Mouse (Mus musculus): ENCODE measurements around the gene Slc39a1. TPM values are rescaled to one million over a fixed set of nuclear protein-coding genes. Genes with fewer than 3 reads are reported as not detected.
A peak's percentile ranks its signal among the peaks of the same experiment; 100 is the strongest.
"Not testable (repeated sequence)": the region's sequence is repeated elsewhere in the genome, so short reads cannot be mapped to it uniquely, and the experiment has no call there.

Gene Slc39a1
- total RNA-seq, 1 experiment from 2014 or later: 136 TPM

- no peak for DNase-seq
Measured at GRCm38 (mm10) chr3:90265932-90266741, 18.2 kb downstream of the Slc39a1 start.

GRCm38 (mm10) chr3:90266901-90267775 is 19.2 kb downstream of the Slc39a1 start:
- no peak for DNase-seq

- DNase-seq: no peak
Measured at GRCm38 (mm10) chr3:90268190-90268589, 20.2 kb downstream of the Slc39a1 start.

DNA sequence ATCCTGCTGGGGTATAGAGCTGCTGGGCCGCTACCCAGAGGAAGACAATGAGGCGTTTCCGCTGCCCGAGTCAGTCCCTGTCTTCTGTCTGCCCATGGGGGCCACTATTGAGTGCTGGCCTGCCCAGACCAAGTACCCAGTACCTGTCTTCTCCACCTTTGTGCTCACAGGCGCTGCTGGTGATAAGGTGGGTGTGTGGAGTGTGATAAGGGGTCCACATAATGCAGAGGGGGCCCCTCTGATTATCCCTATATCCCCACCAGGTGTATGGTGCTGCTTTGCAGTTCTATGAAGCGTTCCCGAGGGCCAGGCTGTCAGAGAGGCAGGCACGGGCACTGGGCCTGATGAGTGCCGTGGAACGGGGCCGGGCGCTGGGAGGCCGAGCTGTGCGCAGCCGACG is 21.0 kb downstream of the Slc39a1 start:
- DNase-seq: no peak

DNA sequence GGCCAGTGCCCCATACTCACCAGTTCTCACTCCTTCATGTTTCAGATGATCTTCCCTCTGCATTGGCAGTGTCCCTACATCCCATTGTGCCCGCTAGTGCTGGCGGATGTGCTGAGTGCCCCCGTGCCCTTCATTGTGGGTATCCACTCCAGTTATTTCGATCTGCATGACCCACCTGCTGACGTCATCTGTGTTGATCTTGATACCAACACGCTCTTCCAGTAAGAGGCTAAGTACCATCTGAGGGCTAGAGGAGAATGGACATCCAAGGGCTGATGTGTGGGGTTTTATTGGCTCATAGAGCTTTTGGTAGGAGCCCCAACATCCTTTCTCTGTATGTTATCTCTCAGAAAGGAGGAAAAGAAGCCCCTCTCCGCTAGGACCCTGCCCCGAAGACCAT is 22.8 kb downstream of the Slc39a1 start:
- no peak for DNase-seq

- no peak for DNase-seq
Measured at GRCm38 (mm10) chr3:90272170-90272569, 24.2 kb downstream of the Slc39a1 start.

GRCm38 (mm10) chr3:90273855-90274254 is 25.9 kb downstream of the Slc39a1 start:
- no peak for DNase-seq

- no peak for DNase-seq
Measured at GRCm38 (mm10) chr3:90275286-90275685, 27.3 kb downstream of the Slc39a1 start.

GRCm38 (mm10) chr3:90276858-90277257 is 28.9 kb downstream of the Slc39a1 start:
- no peak for DNase-seq

DNA sequence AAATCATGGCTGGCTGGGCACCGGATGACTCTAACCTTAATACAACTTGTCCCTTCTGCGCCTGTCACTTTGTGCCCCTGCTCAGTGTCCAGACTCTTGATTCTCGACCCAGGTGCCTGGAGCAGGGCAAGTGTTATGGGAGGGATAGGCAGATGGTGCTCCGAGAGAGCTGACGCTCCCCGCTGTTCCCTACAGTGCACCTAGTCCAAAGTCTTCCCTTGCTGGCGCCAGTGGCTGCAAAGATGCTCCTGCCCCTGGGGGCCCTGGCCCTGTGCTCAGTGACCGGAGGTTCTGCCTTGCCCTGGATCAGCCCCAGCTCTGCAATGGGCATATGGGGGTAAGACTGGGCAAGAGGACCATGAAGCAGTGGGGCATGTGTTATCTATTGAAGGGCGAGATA is 29.8 kb downstream of the Slc39a1 start:
- DNase-seq: no peak

- no peak for DNase-seq
Measured at GRCm38 (mm10) chr3:90278211-90278610, 30.2 kb downstream of the Slc39a1 start.

DNA sequence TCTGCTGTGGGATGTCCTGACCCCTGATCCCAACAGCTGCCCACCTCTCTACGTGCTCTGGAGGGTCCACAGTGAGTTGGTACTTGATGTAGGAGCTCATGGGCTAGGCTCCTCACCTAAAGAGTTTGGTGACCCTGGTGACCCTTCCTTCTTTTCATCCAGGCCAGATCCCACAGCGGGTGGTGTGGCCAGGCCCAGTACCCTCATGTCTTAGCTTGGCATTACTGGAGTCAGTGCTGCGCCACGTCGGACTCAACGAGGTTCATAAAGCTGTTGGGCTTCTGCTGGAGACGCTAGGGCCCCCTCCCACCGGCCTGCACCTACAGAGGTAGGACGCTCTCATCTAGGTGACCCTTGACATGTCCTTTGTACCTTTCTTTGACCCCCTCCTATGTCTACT is 31.2 kb downstream of the Slc39a1 start:
- no peak for DNase-seq

DNA sequence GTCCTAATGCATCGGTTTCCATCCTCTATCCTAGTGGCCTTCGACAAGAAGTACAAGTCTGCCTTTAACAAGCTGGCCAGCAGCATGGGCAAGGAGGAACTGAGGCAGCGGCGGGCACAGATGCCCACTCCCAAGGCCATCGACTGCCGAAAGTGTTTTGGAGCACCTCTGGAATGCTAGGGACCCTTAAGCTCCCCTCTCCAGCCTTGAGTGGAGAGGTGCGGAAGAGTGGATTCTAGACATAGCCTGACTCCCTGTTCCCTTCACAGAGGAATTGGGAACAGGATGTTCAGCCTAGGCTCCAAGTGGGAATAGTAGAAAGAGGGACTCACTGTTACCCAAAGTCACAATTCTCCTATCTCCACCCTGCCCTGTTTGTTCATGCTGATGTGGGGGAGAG is 31.8 kb downstream of the Slc39a1 start:
- DNase-seq: no peak

DNA sequence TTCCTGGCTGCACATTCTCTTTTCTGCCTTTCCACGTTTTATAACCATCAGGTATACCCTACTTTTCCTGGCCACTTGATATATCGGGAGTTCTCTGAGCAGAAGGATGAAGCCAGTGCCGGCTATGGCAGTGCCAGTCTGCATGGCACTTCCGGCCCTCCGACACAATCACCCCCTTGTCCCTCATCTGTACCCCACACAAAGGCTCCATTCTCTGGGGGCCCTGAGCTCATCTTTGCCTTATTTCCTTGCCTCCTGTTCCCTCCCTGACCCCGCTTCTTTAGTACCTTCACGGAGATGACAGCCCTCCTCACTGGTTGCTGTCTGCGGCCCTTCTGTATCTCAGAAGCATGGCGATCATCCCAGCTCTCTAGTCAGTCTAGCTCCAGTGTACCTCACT is 32.7 kb downstream of the Slc39a1 start:
- no peak for DNase-seq

DNA sequence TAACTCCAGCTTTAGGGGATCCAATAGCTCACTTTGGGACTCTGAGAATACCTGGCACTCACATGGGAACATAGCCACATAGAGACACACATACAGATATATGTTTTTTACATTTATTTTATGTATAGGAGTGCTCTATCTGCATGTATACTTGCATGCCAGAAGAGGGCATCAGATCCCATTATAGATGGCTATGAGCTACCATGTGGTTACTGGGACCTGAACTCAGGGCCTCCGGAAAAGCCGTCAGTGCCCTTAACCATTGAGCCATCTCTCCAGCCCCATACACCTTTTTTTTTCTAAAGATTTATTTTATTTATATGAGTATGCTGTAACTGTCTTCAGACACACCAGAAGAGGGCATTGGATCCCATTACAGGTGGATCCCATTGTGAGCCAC is 36.2 kb downstream of the Slc39a1 start:
- no peak for DNase-seq

- not testable (repeated sequence) for DNase-seq
Measured at GRCm38 (mm10) chr3:90289403-90289802, 41.4 kb downstream of the Slc39a1 start.

DNA sequence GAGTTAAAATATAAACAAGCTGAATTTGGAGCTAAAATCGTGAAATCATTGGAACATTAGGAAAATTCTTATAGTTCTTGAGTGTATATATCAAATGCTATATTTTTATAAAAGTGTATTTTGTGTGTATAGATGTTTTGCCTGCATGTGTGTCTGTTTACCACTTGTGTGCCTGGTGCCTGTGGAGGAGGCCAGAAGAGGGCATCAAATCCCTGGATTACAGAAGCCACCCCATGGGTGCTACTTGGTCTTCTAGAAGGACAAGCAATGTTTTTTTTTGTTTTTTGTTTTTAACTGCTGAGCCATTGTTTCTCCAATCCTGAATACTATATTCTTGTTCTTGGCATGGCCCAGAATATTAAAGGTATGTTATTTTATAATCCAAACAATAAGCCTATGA is 42.6 kb downstream of the Slc39a1 start:
- no peak for DNase-seq

DNA sequence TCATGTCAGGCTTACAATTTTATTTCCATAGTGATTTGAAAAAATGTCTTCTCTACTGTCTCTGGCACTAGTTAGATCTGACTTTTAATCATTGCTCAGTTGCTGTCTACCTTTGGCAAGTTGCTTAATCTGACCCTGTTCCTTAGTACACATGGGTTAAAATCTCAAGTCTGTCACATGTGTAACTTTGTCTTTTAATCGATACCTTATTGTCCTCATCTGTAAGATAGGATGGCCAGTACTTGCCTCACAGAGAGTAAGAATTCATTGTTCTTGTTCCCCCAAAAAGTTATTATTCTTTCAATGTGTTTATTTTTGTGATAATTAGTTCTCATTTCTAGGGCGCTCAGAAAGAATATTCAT is 44.0 kb downstream of the Slc39a1 start:
- DNase-seq: no peak

DNA sequence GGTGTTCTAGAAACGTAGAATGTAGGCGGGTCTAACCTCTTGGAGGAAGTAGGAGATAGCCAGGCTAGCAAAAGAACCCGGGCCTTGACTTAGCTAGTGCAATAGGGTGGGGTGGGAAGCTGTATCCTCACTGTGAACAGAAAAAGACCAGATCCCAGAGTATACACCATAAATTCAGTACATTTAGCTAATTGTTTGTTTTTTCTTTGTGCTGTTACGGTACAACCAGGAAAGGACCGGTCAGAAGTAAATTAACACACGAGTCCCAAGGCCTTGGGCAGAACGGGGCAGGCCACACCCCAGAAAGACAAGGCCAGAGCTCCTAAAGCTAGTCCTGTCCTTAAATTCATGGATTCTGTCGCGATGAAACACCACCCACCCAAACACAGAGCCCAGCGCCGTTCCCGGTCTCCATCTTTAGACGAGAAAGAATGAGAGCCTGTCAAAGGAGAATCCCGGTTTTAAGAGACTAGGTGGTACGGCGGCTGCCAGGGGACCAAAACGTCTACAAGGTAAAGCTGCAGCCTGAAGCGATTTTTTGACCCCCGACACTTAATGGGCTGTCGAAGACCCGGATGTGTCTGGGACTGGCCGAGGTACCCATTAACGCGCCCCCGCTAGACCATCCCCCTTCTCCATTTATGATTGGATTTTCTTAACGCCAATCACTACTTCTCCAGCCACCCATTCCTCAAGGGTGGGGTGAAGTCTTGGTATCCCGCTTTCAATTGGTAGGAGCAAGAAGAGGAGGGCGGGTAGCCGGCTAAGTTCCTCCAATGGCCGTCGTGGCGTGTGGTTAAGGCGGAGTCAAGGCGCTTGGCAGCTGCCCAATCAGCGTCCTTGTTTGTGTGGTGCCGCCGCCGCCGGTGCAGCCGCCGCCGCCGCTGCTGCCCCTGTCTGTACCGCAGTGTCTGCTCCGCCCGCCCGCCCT is 44.6 kb downstream of the Slc39a1 start, which contains the start of gene Gatad2b:
Gene Gatad2b, plus strand, starts transcription at position 834 of the 931 bp plus-strand sequence.
- peak; percentile 97 for DNase-seq

- peak; percentile 75 for DNase-seq
Measured at GRCm38 (mm10) chr3:90293352-90294063, 45.5 kb downstream of the Slc39a1 start.

GRCm38 (mm10) chr3:90294064-90294440 is 46.1 kb downstream of the Slc39a1 start:
- no peak for DNase-seq

GRCm38 (mm10) chr3:90294651-90295050 is 46.7 kb downstream of the Slc39a1 start:
- no peak for DNase-seq

Data from adrenal gland, postnatal 25 days (tissue).